Mouse (Mus musculus) thymus, adult 2 months (tissue): ENCODE data around the gene Kcnk2.

Source experiments
- CTCF ChIP-seq: fragments of 200-500 bp; IDR thresholded peaks from 2 replicates; pipeline ENCODE4 v1.5.1; 2012; ENCODE audit warnings: mild to moderate bottlenecking, control low read depth, low read length, moderate library complexity, borderline replicate concordance; ENCODE audit not compliant: control insufficient read depth, poor library complexity, insufficient read depth; ENCODE audit errors: extremely low read depth
- POLR2A ChIP-seq: fragments of 200-500 bp; IDR thresholded peaks from 2 replicates; pipeline ENCODE4 v1.6.1; 2012; ENCODE audit warnings: mild to moderate bottlenecking, low read length, control low read depth, moderate library complexity; ENCODE audit not compliant: control insufficient read depth, poor library complexity, insufficient read depth; ENCODE audit errors: extremely low read depth

- TF ChIP-seq CTCF (no peak), POLR2A (no peak)
Measured at GRCm38 (mm10) chr1:189342416-189343104, 59.5 kb downstream of the Kcnk2 start.
